Mouse (Mus musculus) layer of hippocampus, adult 11-12 months (tissue): ENCODE data around the gene Tgm7.
"Not testable (repeated sequence)": the region's sequence is repeated elsewhere in the genome, so short reads cannot be mapped to it uniquely, and the experiment has no call there.

Source experiments
- DNase-seq: peaks from one replicate; pipeline ENCODE4 v3.0.0; 2022; ENCODE audit warnings: low spot score

Tgm7 gene

GRCm38 (mm10) chr2:121109695-121110094, at the start of gene Tgm7:
Gene Tgm7 (minus strand): TSS chr2:121109795.
- no peak for DNase-seq

- no peak for DNase-seq
Observed at GRCm38 (mm10) chr2:121153100-121153499, 43.5 kb upstream of the Tgm7 start.

GRCm38 (mm10) chr2:121149679-121150078, 40.1 kb upstream of the Tgm7 start:
- no peak for DNase-seq

GRCm38 (mm10) chr2:121142415-121142814, 32.8 kb upstream of the Tgm7 start:
- no peak for DNase-seq

GRCm38 (mm10) chr2:121141216-121142035, 31.8 kb upstream of the Tgm7 start:
- DNase-seq = no peak

GRCm38 (mm10) chr2:121140018-121140882, 30.7 kb upstream of the Tgm7 start, which contains the start of the genes Adal and Lcmt2:
Gene Adal (plus strand): TSS chr2:121140428.
Gene Lcmt2 (minus strand): TSS chr2:121140653.
- peak; percentile 92 for DNase-seq

- DNase-seq = peak; percentile 15
Observed at GRCm38 (mm10) chr2:121139266-121140017, 29.8 kb upstream of the Tgm7 start.

GRCm38 (mm10) chr2:121137371-121137770, 27.8 kb upstream of the Tgm7 start:
- no peak for DNase-seq

GRCm38 (mm10) chr2:121132822-121133221, 23.2 kb upstream of the Tgm7 start:
- no peak for DNase-seq

GRCm38 (mm10) chr2:121128865-121129620, 19.4 kb upstream of the Tgm7 start:
- DNase-seq = no peak

GRCm38 (mm10) chr2:121127536-121127935, 17.9 kb upstream of the Tgm7 start:
- DNase-seq = no peak

- not testable (repeated sequence) for DNase-seq
Observed at GRCm38 (mm10) chr2:121126302-121126701, 16.7 kb upstream of the Tgm7 start.

GRCm38 (mm10) chr2:121119260-121119659, 9.7 kb upstream of the Tgm7 start:
- no peak for DNase-seq

- no peak for DNase-seq
Observed at GRCm38 (mm10) chr2:121115418-121115817, 5.8 kb upstream of the Tgm7 start.

GRCm38 (mm10) chr2:121105940-121106339, 3.7 kb downstream of the Tgm7 start:
- no peak for DNase-seq

GRCm38 (mm10) chr2:121102051-121102450, 7.5 kb downstream of the Tgm7 start:
- DNase-seq = peak; percentile 72

GRCm38 (mm10) chr2:121089751-121090150, 19.8 kb downstream of the Tgm7 start:
- no peak for DNase-seq

- no peak for DNase-seq
Observed at GRCm38 (mm10) chr2:121088507-121088906, 21.1 kb downstream of the Tgm7 start.

- no peak for DNase-seq
Observed at GRCm38 (mm10) chr2:121085480-121086185, 24.0 kb downstream of the Tgm7 start, which contains the start of gene Tgm5. Gene Tgm5 (minus strand): TSS chr2:121085841.

- DNase-seq = no peak
Observed at GRCm38 (mm10) chr2:121082626-121083025, 27.0 kb downstream of the Tgm7 start.

GRCm38 (mm10) chr2:121074747-121075146, 34.8 kb downstream of the Tgm7 start:
- DNase-seq = no peak
